Mouse (Mus musculus): ENCODE results near the gene Chd6. TPM values are rescaled to one million over a fixed set of nuclear protein-coding genes. Genes with fewer than 3 reads are reported as not detected.
A peak's percentile ranks its signal among the peaks of the same experiment; 100 is the strongest.
"Not testable (repeated sequence)": the region's sequence is repeated elsewhere in the genome, so short reads cannot be mapped to it uniquely, and the experiment has no call there.

Chd6 gene
- total RNA-seq, 4 experiments from 2014 or later: 33.5 to 67.6 (median 45.5) TPM

GRCm38 (mm10) chr2:160982636-160983035, 126.2 kb downstream of the Chd6 start:
- no peak for DNase-seq

GRCm38 (mm10) chr2:160981791-160982190, 127.1 kb downstream of the Chd6 start:
- DNase-seq: no peak

- DNase-seq: no peak
Measured at GRCm38 (mm10) chr2:160978651-160979050, 130.2 kb downstream of the Chd6 start.

GRCm38 (mm10) chr2:160977248-160977647, 131.6 kb downstream of the Chd6 start:
- DNase-seq: peak; percentile 48

- no peak for DNase-seq
Measured at GRCm38 (mm10) chr2:160973648-160974215, 135.1 kb downstream of the Chd6 start.

- DNase-seq: no peak
Measured at GRCm38 (mm10) chr2:160972103-160972792, 136.6 kb downstream of the Chd6 start.

GRCm38 (mm10) chr2:160962149-160962548, 146.7 kb downstream of the Chd6 start:
- DNase-seq: no peak

- no peak for DNase-seq
Measured at GRCm38 (mm10) chr2:160960956-160961646, 147.8 kb downstream of the Chd6 start.

- no peak for DNase-seq
Measured at GRCm38 (mm10) chr2:160959901-160960300, 149.0 kb downstream of the Chd6 start.

GRCm38 (mm10) chr2:160958737-160959136, 150.1 kb downstream of the Chd6 start:
- DNase-seq: no peak

GRCm38 (mm10) chr2:160957801-160958200, 151.1 kb downstream of the Chd6 start:
- DNase-seq: not testable (repeated sequence)

- DNase-seq: not testable (repeated sequence)
Measured at GRCm38 (mm10) chr2:160957307-160957706, 151.6 kb downstream of the Chd6 start.

GRCm38 (mm10) chr2:160955331-160955730, 153.5 kb downstream of the Chd6 start:
- DNase-seq: no peak

GRCm38 (mm10) chr2:160954541-160954940, 154.3 kb downstream of the Chd6 start:
- no peak for DNase-seq

- DNase-seq: no peak
Measured at GRCm38 (mm10) chr2:160953131-160953873, 155.6 kb downstream of the Chd6 start.

- DNase-seq: no peak
Measured at GRCm38 (mm10) chr2:160951595-160951994, 157.3 kb downstream of the Chd6 start.

GRCm38 (mm10) chr2:160942443-160942842, 166.4 kb downstream of the Chd6 start:
- DNase-seq: no peak

GRCm38 (mm10) chr2:160940930-160941709, 167.8 kb downstream of the Chd6 start:
- no peak for DNase-seq

GRCm38 (mm10) chr2:160934451-160934850, 174.4 kb downstream of the Chd6 start:
- DNase-seq: no peak

GRCm38 (mm10) chr2:160933890-160934289, 175.0 kb downstream of the Chd6 start:
- DNase-seq: no peak

GRCm38 (mm10) chr2:160932981-160933380, 175.9 kb downstream of the Chd6 start:
- DNase-seq: no peak

- DNase-seq: no peak
Measured at GRCm38 (mm10) chr2:160932325-160932724, 176.6 kb downstream of the Chd6 start.

All from adrenal gland, adult 8-10 months (tissue).